Mouse (Mus musculus) kidney, embryonic 16.5 days (tissue): ENCODE measurements around the gene Ankrd34c. TPM values are rescaled to one million over a fixed set of nuclear protein-coding genes. Genes with fewer than 3 reads are reported as not detected.

Source experiments
- ATAC-seq: fragments of 200-750 bp; cut with Nextera tagmentation; 2 replicates; pipeline ENCODE4 v1.8.0; 2017; ENCODE audit warnings: moderate TSS enrichment; ENCODE audit not compliant: low FRiP score, low TSS enrichment
- H3K27ac ChIP-seq: fragments of 300-500 bp; sonication (generic); 2 replicates; pipeline ENCODE4 v1.5.1; 2014; ENCODE audit warnings: low read length
- H3K27me3 ChIP-seq: fragments of 300-500 bp; sonication (generic); 2 replicates; pipeline ENCODE4 v1.6.1; 2014; ENCODE audit warnings: low read length, control low read depth, mixed read lengths; ENCODE audit not compliant: insufficient read depth
- H3K36me3 ChIP-seq: fragments of 300-500 bp; sonication (generic); 2 replicates; pipeline ENCODE4 v1.6.1; 2014; ENCODE audit warnings: low read length, control low read depth, mixed read lengths; ENCODE audit not compliant: insufficient read depth
- H3K4me1 ChIP-seq: fragments of 300-500 bp; sonication (generic); 2 replicates; pipeline ENCODE4 v1.6.1; 2014; ENCODE audit warnings: low read length, control low read depth, mixed read lengths; ENCODE audit not compliant: insufficient read depth
- H3K4me2 ChIP-seq: fragments of 300-500 bp; sonication (generic); replicated peaks from 2 replicates; pipeline ENCODE4 v1.6.1; 2014; ENCODE audit warnings: low read depth, low read length
- H3K4me3 ChIP-seq: fragments of 300-500 bp; sonication (generic); 2 replicates; pipeline ENCODE4 v1.5.1; 2014; ENCODE audit warnings: mild to moderate bottlenecking, low read length
- H3K9ac ChIP-seq: fragments of 300-500 bp; sonication (generic); replicated peaks from 2 replicates; pipeline ENCODE4 v1.6.1; 2014; ENCODE audit warnings: low read length
- H3K9me3 ChIP-seq: fragments of 300-500 bp; sonication (generic); 2 replicates; pipeline ENCODE4 v1.6.1; 2016; ENCODE audit warnings: low read length, control low read depth
- WGBS: fragments of 180-500 bp; shearing (Covaris S2); extraction: QIAGEN DNeasy Blood & Tissue Kit; methylation state at CpG from one replicate; pipeline ENCODE4 v1.1.7; 2014; 5-methylcytosine and 5-hydroxymethylcytosine counted together
- polyA plus RNA-seq: library from polyadenylated mRNA; unstranded; fragments of >200 nt; fragmentation: Nextera tagmentation; extraction: Ambion mirVana; gene quantifications from 2 replicates; pipeline ENCODE4 v1.2.1, GENCODE M21; 2015

The Ankrd34c gene
- polyA plus RNA-seq, 1 experiment from 2014 or later, result not detected

DNA sequence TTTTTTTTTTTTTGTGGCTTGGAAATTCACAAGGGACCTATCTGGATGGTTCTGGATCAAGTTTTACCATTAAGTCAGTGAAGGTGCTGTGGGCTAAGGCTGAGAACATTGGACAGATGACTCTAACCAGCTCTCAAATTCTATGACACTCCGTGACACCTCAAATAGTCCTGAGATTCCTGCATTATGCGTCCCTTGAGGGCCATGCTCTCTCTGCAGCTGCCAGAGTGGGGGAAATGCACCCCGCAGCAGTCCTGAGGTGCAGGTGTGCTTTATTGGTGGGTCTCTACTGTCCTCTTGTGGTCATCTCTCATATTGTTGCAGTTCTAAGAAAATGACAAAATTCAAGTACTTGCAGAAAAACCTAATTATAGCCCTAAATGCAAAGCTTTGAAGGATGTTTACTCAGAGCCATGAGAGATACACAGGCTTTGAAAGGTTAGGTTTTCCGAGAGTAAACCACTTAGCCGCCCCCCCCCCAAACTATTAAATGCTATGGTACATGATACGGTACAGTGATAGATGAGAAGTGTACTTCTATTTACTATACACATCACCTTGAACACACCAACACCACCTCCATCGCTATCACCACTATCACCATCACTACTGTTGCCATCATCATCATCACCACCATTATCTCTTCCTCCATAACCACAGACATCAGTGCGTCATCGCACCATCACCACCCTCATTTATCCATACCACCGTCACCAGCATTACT is 50.6 kb downstream of the Ankrd34c start:
- Histone ChIP-seq H3K4me1 (no peaks in the 10 kb centered on the region), H3K36me3 (no peaks in the 10 kb centered on the region), H3K4me3 (no peak overlapping the region), H3K9ac (no peak overlapping the region), H3K27me3 (no peaks in the 10 kb centered on the region), H3K9me3 (no peaks in the 10 kb centered on the region), H3K27ac (no peak overlapping the region), H3K4me2 (no peak overlapping the region)
- WGBS, result 60% methylated on average over 10 of the region's 10 CpGs
- no peak for ATAC-seq

DNA sequence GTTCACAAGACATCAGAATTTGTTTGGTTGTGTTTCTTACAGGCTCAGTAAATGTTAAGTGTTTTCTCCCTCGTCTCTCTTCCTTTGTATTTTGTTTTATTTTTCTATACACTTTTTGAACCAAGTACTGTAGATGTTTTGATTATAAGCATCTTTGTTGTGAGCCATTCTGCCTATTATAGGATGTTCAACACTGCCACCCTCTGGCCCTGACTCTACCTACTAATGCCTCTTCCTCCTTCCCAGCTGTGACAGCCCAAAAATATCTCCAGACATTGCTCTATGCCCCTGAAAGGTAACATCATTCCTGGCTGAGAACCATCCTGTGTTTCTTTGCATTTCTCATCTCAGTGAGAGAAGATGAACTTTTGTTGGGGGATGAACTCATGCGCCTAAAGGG is 52.0 kb downstream of the Ankrd34c start:
- no peak overlapping the region for H3K9ac ChIP-seq
- no peaks in the 10 kb centered on the region for H3K36me3 ChIP-seq
- no peak overlapping the region for H3K4me3 ChIP-seq
- no peak overlapping the region for H3K4me2 ChIP-seq
- no peak overlapping the region for H3K27ac ChIP-seq
- ATAC-seq, result no peak
- H3K4me1 ChIP-seq, result no peaks in the 10 kb centered on the region
- WGBS, result 61% methylated on average over 2 of the region's 2 CpGs
- no peaks in the 10 kb centered on the region for H3K9me3 ChIP-seq
- no peaks in the 10 kb centered on the region for H3K27me3 ChIP-seq

DNA sequence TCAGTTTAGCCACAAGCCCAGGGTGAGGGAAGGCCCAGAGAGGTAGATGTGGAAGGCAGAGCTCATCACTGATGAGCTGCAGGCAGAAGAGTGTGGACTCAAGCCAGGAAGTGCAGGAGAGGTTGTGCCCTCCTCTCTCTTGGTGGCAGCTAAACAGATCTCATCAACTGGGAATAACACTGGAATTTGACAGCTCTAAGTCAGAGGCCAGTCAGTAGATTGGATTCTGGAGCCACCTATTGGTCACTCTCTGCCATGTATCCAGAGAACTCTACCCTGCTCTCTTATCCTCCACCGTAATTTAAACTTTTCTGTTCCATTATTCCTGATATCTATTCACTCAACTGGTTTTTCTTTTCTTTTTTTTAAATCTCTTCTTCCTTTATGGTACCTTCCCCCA is 59.3 kb downstream of the Ankrd34c start:
- WGBS, result 55% methylated on average over 1 of the region's 1 CpGs
- Histone ChIP-seq H3K4me2 (no peak overlapping the region), H3K4me1 (no peaks in the 10 kb centered on the region), H3K27ac (no peak overlapping the region), H3K27me3 (no peaks in the 10 kb centered on the region), H3K36me3 (no peaks in the 10 kb centered on the region), H3K9ac (no peak overlapping the region), H3K9me3 (no peaks in the 10 kb centered on the region), H3K4me3 (no peak overlapping the region)
- peak; percentile 71; the same call in 1 of the 2 replicates for ATAC-seq

Other genes with a start within 250 kb of the Ankrd34c start
- 0.05 TPM in 1 of 2 replicates, not detected in the other for gene Minar1, start 115.3 kb downstream of the Ankrd34c start, polyA plus RNA-seq
- gene Tmed3, start 33.4 kb downstream of the Ankrd34c start, polyA plus RNA-seq, result 102 and 112 TPM in 2 replicates
- 0.20 TPM in 1 of 2 replicates, not detected in the other for gene Rasgrf1, start 171.4 kb upstream of the Ankrd34c start, polyA plus RNA-seq